7 mouse cellular contexts compared by ENCODE assay signal in genomic region chr6:56832407-56832796, GRCm38 (mm10). TPM values are rescaled to one million over a fixed set of nuclear protein-coding genes. Genes with fewer than 3 reads are reported as not detected.
DNase-seq lines count a peak whose midpoint lies in the region; ATAC-seq and TF ChIP-seq lines count a peak whose summit lies in the region.

No protein-coding gene starts in this region.

- H3K9me3 ChIP-seq in forebrain, embryonic 11.5 days (ENCODE audit: control insufficient read depth, low read length), result no peaks in the 10 kb centered on the region

- peak; percentile 18 for DNase-seq in urinary bladder, postnatal 25 days (ENCODE audit: low spot score)
- no peak for DNase-seq in urinary bladder, adult 2 months (ENCODE audit: low spot score)
- DNase-seq in forebrain, embryonic 11.5 days (ENCODE audit: low spot score), result no peak
- peak; percentile 5 to 43 for DNase-seq in kidney, postnatal 25 days
- no peak for DNase-seq in cerebellum, adult 9-11 months
- DNase-seq in layer of hippocampus, adult 9-10 months (ENCODE audit: low spot score), result no peak

- WGBS in forebrain, embryonic 11.5 days, result 3% methylated on average over 15 of the region's 15 CpGs

- peaks cover 13% of the 10 kb centered on the region for H3K79me2 ChIP-seq in myocyte (ENCODE audit: control insufficient read depth, insufficient read depth)

- H3K36me3 ChIP-seq in forebrain, embryonic 11.5 days (ENCODE audit: control insufficient read depth, insufficient read depth, low read length), result no peaks in the 10 kb centered on the region
- H3K36me3 ChIP-seq in myocyte (ENCODE audit: control insufficient read depth, insufficient read depth), result peaks cover 5% of the 10 kb centered on the region

- H3K27ac ChIP-seq in forebrain, embryonic 11.5 days (ENCODE audit: low read depth, low read length), result no peak overlapping the region

- TF ChIP-seq POLR2A in myocyte (IDR thresholded peaks at IDR 0.05; ENCODE audit: insufficient read length, low read depth), result no peak

- peak overlapping the region; percentile 71 for H3ac ChIP-seq in myocyte (ENCODE audit: control insufficient read depth, insufficient read length)

- peak; percentile 35 for ATAC-seq in forebrain, embryonic 11.5 days (replicated peaks; ENCODE audit: low FRiP score)

- H3K4me3 ChIP-seq in forebrain, embryonic 11.5 days (ENCODE audit: low read depth, low read length), result peak overlapping the region; percentile 56
- H3K4me3 ChIP-seq in myocyte, result peak overlapping the region; percentile 47

- H3K9ac ChIP-seq in forebrain, embryonic 11.5 days (ENCODE audit: low read length), result peak overlapping the region; percentile 76

- no peaks in the 10 kb centered on the region for H3K27me3 ChIP-seq in forebrain, embryonic 11.5 days (ENCODE audit: control insufficient read depth, insufficient read depth, low read length)
- H3K27me3 ChIP-seq in myocyte (ENCODE audit: control insufficient read depth, insufficient read depth, insufficient read length), result no peaks in the 10 kb centered on the region

- H3K4me2 ChIP-seq in forebrain, embryonic 11.5 days (ENCODE audit: low read depth, low read length, severe bottlenecking), result peak overlapping the region; percentile 73
- H3K4me2 ChIP-seq in myocyte (ENCODE audit: low read depth), result peak overlapping the region; percentile 61

- no peaks in the 10 kb centered on the region for H3K4me1 ChIP-seq in forebrain, embryonic 11.5 days (replicated peaks; ENCODE audit: control insufficient read depth, insufficient read depth, low read length)

TF ChIP-seq in myocyte, 11 proteins besides CTCF, POLR2A, EP300 and RAD21:
- TF ChIP-seq MAX (IDR thresholded peaks at IDR 0.05; ENCODE audit: low read depth), result no peak
- no peak for TF ChIP-seq REST (IDR thresholded peaks at IDR 0.05; ENCODE audit: insufficient read depth, insufficient read length)
- no peak for TF ChIP-seq MYOG (IDR thresholded peaks at IDR 0.05; ENCODE audit: control insufficient read depth in 1 of 3, insufficient read depth in 1 of 3, insufficient read length in 2 of 3, low read depth in 2 of 3)
- no peak for TF ChIP-seq USF1 (IDR thresholded peaks at IDR 0.05; ENCODE audit: low read depth)

RNA-seq across cellular contexts. Expression of gene Fkbp9, which starts 0.5 kb away (rescaled TPM):
- 130 and 159 TPM in 2 replicates for polyA plus RNA-seq in urinary bladder, adult 2 months (2012; rRNA removed)
- polyA plus RNA-seq in forebrain, embryonic 11.5 days (2014; fragmentation: Nextera tagmentation; extraction: Ambion mirVana), result 56.7 and 64.6 TPM in 2 replicates
- polyA plus RNA-seq in myocyte (2012; fragmentation: generic; extraction: Trizol), result 91.6 TPM

RNA-seq across cellular contexts. Expression of gene Kbtbd2, which starts 34.8 kb away (rescaled TPM):
- 20.2 and 21.2 TPM in 2 replicates for polyA plus RNA-seq in urinary bladder, adult 2 months (2012; rRNA removed)
- polyA plus RNA-seq in forebrain, embryonic 11.5 days (2014; fragmentation: Nextera tagmentation; extraction: Ambion mirVana), result 40.1 and 40.6 TPM in 2 replicates
- 11.6 TPM for polyA plus RNA-seq in myocyte (2012; fragmentation: generic; extraction: Trizol)

Comparison
In these comparisons a context has a peak if more than half of its experiments do, and no peak if none do; other contexts are left out.
1. DNase-seq: peak in urinary bladder, postnatal 25 days (single experiment) and kidney, postnatal 25 days (2 of 2); none in urinary bladder, adult 2 months (single experiment), forebrain, embryonic 11.5 days (single experiment), cerebellum, adult 9-11 months (single experiment) and layer of hippocampus, adult 9-10 months (single experiment).